Mouse (Mus musculus) megakaryocyte, adult 5-6 weeks (primary cell): Measurements from ENCODE around the gene Rbfox3. TPM values are rescaled to one million over a fixed set of nuclear protein-coding genes. Genes with fewer than 3 reads are reported as not detected.

Source experiments
- ATAC-seq: 2 replicates; pipeline ENCODE4 v1.8.0; 2016; ENCODE audit warnings: mild to moderate bottlenecking, inconsistent platforms; ENCODE audit not compliant: poor library complexity, severe bottlenecking
- total RNA-seq, 2 experiments: library from RNA; stranded (forward) in 1 of 2; stranded (reverse) in 1 of 2; fragments of 153-499, 151-499 nt in 1 of 2; fragments of 221-1000, 200-1000 nt in 1 of 2; gene quantifications; 2 replicates each; pipeline versions ENCODE4 v1.2.3 to v1.2.4; 2015 to 2017

Rbfox3 gene
- total RNA-seq, 2 experiments from 2014 or later, result not detected

DNA sequence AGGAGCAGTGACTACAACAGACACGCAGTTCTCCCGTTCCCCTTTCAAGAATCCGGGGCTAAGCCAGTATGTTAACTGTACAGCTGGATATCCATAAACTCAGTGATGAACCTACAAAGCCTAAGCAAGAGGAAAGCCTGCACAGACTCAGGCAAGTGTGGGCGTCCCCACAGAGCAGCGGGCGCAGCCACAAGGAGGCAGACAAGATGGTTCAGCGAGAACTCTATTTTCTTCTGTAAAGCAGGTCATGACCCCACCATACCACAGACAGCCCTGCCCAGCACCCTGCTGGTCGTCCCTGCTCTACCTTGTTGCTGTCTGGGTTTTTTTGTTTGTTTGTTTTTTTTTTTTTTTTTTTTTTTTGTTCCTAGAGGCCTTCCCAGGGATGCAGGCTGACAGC, 353.2 kb downstream of the Rbfox3 start:
- ATAC-seq, result no peak

DNA sequence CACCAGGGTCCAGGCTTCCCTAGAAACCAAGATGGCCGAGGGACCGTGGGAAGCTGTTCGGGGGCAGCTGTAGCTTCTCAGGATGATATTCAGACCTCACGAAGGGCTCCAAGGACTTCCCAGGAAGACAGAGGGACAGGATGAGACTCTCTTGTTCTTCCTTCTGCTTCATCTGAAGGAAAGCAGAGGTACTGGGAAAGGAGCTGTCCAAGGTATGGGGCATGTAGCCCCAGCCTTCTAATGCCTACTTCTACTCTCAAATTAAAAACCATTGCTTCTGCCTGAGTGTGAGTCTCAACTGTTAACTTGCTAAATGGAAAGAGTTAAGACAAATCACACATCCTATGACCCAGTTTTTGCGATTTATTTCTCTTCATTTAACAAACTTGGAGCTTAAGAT, 355.8 kb downstream of the Rbfox3 start:
- no peak for ATAC-seq

DNA sequence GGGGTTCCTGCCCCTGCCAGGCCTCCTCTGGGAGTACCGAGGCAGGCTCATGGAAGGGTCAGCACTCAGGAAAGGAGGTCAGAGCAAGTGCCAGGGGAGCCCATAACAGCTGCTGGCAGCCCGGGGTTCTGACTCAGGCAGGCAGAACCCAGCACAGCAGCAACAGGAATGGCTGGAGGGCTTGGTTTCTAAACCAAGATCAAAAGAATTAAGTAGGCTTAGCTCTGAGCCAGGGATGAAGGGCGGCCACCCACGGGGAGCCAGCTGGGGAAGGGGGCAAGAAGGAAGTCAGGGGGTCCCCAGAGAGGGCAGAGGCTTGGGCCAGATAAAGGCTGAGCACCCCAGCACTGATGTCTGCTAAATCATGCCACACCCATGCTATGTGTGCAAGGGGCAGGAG, 356.9 kb downstream of the Rbfox3 start:
- no peak for ATAC-seq

DNA sequence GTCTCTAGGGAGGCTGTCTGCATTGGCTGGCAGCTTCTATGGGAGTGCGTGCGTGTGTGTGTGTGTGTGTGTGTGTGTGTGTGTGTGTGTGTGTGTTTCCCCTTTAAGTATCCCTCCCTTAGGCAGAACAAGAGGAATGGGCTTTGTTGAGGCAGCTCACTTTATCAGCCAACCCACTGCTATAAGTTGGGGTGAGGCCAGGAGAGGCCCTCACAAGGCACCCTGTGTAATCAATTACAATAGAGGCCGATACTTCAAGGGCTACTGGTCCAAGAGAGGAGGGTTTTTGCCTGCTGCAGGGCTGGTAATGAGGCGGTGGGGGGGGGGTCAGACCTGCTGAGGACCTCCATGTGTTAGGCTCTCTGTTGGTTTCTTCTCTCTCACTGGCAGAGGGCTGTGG, 357.5 kb downstream of the Rbfox3 start:
- ATAC-seq, result no peak

DNA sequence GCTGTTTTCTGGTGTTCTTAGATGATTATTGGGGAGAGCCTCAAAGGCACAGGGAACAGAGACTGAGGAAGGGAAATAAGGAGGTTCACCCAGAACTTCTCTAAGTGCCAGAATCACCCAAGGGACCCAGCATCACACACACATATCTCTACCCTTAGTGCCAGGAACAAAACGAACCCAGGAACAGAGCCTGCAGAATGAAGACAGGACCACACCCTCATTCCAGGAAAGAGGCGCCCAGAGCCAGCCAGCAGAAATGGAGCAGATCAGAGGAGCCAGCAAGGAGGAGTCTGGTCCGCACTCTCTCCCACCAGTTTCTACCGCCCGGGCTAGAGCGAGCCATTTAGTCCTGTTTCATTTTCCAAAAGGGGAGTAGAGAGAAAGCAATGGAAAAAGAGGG, 358.4 kb downstream of the Rbfox3 start:
- ATAC-seq, result no peak

DNA sequence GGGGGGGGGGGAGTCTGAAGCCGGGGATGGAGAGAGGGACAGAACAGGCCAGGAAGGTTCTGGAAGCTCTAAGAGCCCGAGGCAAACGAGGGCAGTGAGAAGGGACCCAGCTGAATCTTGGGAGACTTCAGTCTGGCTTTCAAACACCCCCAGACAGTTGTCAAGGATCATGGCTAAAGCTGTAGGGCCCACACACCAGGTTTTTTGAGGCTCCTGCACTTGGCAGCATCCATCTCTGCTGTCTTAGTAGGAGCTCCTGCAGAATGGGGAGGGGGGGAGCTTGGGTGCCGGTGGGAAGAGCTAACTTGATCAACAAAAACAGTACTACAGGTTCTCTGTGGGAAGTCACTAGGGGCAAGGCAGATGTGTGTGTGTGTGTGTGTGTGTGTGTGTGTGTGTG, 358.9 kb downstream of the Rbfox3 start:
- ATAC-seq, result no peak

DNA sequence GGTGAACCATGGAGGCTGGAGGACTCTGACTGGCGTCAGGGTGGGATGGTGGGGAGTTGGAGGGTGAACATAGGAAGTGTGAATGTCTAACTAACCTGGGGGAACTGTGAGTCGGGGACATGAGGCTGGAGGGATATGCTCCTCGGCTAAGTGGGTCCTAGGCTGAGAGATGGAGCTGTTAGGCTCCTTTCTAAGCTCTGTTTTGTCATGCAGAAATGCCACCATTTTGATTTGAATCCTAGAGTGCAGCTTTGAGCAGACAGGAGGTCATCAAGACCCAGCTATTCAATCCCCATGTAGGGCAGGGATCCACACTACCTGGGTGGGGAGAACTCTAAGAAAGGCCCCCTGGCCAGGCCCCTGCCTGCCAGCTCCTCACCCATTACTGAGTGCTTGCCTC, 359.7 kb downstream of the Rbfox3 start:
- no peak for ATAC-seq

DNA sequence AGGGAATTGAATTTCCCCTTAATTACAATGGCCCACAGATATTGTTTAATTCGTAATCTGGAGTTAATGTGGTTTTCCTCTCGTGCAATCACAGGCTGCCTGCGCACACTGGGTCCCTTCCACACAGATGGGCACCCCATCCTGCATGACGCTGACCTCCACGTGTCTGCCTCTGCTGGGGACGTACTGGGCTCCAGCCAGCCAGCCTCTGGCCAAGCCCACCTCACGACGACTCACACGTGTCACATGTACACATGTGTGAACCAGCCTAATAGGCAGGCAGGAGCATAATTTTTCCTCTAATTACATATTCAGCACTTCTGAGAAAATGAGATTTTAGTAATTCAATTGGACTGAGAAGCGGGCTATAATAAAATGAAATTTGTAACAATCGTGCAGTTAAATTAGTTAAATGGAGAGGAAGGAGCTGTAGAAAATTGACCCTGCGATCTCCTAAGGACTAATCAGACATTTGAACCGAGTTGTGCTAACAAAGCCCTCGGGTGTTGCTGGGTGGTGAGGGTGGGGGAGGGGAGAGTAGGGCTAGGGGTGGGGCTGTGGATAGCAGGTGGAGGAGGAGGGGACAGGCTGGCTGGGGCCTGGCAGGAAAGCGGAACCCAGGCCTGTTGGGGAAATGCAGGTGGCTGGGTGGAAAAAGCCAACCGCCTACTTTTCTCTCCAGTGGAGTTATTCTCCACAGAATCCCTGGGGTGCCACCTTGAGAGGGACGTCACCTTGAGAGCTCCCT, 360.4 kb downstream of the Rbfox3 start:
- ATAC-seq, result no peak

DNA sequence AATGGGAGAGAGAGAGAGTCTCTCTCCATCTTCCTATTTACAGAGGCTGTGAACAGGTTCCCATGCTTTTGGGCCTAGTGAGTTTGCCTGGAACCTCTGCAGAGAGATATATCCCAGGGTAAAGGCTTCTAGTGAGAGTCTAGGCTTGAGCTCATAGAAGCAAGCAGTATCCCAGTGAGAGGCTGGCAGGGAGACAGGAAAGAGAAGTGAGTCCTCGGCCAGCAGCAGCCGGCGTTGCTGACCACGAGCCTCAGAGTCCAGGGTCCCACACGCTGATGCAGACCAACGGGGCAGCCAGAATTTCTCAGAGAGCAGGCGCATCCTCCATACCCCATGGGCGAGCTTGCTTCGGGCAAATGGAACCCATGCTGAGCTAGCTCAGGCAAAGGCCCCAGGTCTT, 363.2 kb downstream of the Rbfox3 start:
- no peak for ATAC-seq

DNA sequence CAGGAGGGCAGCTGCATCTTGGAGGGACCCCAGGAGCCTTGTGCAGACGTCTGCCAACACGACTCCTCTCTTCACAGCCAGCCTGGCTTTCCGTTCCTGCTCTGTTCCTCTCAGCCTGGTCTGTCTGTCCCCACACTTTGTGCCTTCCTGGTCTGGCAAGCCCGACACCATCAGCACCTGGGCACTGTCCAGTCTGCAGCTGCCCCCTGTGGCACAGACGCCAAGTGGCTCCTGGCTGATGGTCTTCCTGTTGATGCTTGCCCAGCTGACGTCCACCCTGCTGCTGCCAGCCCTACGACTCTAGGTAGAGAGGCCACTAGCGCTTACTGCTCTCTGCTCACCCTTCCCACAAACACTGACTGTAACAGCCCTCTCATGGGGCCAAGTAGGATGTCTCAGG, 365.1 kb downstream of the Rbfox3 start:
- ATAC-seq, result no peak

DNA sequence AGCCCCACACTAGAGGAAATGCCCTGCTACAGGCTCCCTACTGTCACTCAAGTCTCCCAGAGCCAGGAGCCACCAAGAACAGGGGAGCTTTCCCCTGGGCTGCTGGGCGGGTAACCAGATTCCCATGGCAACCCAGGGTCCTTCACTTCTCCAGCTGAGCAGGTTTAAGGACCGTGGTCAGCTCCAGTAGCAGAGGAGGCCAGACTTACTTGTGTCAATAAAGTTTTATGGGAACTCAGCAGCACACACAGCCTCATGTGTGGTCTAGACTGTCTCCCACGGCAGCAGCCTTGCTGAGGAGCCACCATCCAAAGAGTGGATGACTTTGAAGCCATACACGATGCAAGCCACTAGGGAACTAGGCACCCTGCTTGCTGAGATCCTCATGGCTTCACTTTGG, 365.7 kb downstream of the Rbfox3 start:
- ATAC-seq, result no peak

DNA sequence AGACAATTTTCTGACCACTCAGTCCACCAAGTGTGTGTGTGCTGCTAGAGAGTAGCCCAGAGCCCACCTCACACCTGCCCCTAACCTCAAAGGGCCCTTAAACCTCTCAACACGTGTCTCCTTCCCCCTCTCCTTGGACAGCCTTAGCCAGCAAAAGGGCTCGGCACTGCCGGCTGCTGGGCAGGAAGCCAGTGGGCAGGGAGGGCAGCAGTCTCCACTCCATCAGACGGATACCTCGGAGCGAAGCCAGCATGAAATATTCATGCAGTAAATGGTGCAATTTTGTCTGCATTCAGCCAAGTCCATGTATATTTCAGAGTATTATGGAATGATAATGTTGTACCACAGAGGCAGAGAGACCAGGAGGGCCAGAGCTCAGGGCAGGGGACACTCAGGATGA, 366.8 kb downstream of the Rbfox3 start:
- ATAC-seq, result no peak

DNA sequence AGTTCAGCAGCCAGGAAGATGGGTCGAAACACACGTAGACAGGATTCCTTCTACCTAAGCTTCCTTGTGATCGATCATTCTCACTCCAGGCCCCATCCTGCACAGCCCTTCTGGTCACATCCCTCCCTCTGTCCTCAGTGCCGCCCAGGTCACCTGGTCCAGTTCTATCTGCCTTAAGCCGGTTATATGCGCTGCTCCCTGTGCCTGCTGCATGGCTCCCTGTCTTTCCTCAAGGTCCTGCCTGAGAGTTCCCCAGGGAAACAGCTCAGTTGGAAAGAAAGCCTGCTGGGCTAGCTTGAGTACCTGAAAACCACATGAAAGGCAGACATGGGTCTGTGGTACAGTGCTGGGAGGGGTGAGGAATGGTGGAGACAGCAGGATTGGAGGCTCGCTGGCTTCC, 368.5 kb downstream of the Rbfox3 start:
- ATAC-seq, result no peak

DNA sequence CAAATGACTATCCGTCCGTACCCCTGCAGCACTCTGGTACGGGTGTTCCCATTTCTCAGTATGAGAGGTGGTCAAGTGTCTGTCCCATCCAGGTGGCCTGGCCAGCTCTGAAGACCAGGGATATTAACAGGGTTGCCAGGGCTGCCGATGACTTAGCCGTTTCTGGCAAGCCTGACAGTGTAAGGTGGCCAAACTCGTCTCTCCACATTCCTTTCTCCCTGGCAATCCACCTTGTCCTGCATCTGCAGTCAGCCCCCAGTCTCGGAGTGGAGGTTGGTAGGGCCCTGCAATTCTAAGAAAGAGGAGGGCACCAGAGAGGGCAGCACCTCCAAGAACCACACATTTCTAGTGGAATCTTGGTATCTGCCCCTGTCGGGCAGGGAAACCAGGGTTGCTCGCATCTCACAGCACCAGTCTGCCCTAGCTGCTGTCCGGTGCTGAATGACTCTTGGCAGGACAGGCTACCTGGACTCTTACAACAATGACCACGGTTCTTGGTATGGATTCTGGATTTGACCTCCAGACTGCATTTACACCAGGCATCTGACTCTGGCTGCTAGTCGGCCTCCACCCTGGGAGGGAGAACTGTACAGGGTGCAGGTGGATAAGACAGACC, 370.9 kb downstream of the Rbfox3 start:
- no peak for ATAC-seq

DNA sequence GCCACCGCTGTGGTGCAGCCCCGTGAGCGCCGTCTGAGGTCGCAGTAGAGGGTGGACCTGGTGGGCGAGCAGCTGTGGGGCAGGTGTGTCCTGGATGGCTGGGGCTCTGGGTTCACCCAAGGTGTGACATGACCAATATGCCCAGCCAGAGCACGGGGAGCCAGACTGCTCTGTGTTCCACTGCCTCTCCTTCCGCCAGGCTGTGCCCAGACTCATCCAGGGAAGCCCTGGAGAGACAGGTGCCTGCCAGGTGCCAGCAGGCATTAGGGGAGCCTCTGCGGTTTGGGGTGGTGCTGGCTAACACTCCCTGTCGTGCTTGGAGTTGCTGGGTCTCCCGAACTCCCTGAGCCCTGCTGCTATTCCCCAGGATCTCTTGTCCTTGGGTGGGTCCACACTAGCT, 373.4 kb downstream of the Rbfox3 start:
- ATAC-seq, result no peak

DNA sequence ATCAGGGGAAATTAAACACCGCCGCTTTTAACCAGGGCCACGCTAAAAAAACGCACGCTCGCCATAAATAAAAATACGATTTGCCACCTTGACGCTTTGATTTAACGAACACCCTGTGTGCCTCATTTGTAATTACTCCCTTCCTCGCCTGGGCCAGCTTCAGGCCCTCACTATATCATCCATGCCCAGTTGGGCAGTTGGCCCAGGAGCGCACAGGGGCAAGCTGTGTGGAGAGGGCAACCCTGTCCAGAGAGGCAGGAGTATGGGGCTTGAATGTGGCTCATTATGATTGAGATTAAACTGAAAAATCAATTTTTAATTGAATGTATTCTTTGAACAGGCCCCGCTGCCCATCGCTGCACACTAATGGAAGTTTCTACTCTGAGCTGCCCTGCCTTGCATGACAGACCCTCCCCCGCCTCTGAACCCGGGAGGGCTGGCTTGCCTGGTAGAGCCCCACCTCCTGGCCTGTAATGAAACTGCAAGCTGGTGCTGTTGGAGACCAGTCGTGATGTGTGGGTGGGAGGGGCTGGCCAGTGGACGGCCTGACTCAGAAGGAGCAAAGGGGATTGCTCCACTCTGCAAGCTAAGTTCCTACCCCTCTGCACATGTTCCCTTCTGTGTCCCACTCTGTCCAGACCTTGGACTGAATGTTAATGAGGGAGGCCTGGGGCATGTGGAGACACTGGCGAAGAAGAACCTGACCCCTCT, 376.9 kb downstream of the Rbfox3 start:
- ATAC-seq, result no peak

DNA sequence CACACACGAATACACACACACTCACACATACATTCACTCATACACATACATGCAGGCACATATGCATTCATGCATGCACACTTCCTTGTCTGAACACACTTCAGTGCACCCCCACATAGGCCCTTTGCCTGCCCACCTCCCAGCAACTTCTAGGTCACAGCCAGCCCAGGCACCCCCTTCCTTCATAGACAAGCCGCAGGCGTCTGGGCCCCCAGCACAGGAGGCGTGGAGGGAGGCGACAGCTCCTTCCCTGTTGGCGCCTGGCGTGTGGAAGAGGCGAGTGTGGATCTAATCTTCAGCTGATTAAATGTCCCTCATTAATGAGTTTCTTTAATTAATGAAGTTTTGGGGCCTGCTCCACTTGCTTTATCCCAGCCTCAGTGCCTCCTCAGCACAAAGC, 381.1 kb downstream of the Rbfox3 start:
- ATAC-seq, result no peak

DNA sequence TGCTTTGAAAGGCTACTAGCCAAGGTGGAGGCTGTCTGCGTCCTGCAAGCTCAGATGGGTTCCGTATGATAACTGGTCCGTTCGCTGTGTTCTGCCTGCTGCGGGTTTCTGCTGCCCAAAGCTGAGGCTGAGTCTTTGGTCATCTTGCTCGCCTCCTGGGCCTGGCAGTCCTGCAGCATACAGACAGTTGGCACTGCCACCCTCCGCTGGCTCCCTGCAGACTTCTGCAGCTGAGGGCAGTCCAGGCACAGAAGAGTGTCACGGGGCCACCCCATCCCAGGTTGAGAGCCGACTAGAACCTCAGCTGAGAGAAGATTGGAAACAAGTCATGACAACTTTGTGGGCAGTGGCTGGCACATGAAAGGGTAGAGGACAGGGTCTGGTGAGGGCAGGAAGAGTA, 382.6 kb downstream of the Rbfox3 start:
- ATAC-seq, result no peak

DNA sequence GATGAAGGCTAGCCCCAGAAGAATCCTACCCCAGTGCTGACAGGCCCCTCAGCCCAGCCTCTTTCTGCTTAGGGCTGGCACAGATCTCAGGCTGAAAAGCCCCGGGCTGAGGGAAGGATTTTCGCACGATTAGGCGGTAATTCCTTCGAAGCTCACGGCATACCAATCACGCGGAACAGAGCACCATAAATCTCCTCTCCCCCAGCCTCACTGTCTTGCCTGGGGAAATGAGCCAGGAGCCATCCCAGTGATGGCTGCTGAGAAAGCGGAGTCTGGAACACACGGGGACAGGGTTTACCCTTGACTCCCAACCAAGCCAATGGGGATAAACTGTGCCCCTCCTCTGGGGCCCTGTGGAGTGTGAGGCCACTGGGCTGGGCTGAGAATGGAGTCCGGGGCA, 386.3 kb downstream of the Rbfox3 start:
- no peak for ATAC-seq

DNA sequence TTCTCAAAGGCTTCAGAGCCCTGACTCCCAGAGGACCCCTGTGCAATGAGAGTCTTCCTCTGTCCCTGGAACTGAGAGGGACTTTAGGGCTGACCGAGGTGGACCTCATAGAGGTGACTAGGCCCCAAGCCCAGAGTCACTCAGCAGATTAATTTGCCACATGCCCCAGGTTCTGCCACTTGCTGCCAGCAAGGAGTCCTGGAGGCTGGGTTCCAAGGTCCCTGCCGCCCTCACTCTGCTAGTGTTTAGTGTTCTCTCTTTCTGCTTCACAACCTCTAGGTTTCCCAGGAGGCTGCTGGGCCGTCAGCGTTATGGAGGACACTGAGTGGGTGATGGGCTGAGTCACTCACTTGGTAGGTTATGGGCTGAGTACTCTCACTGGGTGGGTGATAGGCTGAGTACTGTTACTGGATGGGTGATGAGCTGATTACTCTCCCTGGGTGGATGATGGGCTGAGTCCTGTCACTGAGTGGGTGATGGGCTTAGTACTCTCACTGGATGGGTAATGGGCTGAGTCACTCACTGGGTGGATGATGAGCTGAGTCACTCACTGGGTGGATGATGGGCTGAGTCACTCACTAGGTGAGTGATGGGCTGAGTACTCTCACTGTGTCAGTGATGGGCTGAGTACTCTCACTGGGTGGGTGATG, 387.8 kb downstream of the Rbfox3 start:
- ATAC-seq, result no peak

DNA sequence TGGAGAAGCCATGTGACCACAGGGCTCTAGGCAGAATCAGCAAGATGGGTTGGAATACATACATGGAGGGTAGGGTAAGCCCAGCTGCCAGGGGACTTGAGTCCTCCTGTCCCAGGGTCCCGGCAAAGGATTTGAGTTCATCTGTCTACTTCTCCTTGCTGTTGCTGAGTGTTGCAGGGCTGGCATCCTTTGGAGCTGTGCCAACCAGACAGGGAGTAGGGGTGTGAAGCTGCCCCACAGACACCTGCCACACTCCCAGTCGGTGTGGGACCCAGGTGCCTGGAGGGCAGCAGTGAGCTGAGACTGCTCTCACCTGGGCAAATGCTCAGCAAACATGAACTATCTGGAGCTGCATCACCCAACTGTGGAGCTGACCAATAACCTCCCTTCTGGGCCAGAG, 390.5 kb downstream of the Rbfox3 start:
- no peak for ATAC-seq

DNA sequence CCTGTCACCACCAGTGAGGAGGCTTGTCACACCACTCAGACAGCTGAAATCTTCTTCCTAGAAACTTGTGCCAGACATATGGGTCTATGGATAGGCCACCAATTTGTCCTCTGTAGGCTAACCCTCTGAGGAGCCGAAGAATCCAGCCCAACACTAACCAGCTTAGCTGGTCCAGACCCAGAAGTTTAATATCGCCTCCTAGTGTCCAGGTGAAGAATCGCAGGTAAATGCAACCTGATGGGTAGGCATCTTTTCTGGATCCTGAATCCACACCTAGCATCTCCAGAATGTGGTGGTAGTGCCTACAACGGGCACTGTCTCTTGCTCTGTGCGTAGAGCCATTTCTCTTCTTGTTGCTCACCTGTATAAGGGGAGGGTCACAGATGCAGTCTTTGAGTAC, 391.1 kb downstream of the Rbfox3 start:
- no peak for ATAC-seq
